Mouse (Mus musculus) heart, adult 8-10 months (tissue): Measurements from ENCODE around the gene Kctd21. TPM values are rescaled to one million over a fixed set of nuclear protein-coding genes. Genes with fewer than 3 reads are reported as not detected.

Experiments used
- DNase-seq: peaks from one replicate; pipeline ENCODE4 v3.0.0; 2022; ENCODE audit warnings: low spot score
- total RNA-seq, 4 experiments: library from RNA; stranded (reverse); gene quantifications; 2 replicates each; pipeline ENCODE4 v1.2.4; 2022

The Kctd21 gene
- total RNA-seq, 4 experiments from 2014 or later, result 3.0 to 5.0 (median 3.8) TPM

DNA sequence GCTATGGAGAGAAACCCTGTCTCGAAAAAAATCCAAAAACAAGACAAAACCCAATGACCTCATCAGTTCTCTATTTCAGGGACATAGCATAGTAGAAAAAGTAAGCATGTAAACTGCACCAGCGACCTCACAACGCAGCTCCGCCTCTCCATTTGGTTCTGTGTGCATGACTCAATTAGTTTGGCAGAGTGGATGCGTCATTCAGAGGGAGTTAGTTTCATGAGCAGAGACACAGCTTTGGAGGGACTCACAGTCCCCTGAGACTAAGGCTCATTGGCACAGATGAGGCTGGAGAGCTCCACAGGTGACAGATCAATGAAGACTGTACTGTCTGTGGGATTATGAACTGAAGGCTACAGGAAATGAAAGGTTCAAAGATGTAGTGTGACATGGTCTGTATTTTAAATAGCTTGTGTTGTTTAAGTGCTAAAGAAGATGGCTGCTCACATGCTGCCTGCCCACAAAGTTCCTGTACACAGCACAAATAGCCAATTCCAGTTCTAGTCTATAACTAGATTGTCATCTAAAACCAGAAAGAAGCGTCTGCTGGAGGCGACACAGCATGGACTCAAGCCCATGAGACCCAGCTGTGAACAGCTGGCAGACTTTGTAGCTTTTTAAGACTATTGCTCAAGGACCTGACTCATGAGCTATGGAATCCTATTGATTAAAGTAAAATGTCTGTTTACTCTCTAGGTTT, 54.1 kb downstream of the Kctd21 start:
- peak; percentile 48 for DNase-seq

DNA sequence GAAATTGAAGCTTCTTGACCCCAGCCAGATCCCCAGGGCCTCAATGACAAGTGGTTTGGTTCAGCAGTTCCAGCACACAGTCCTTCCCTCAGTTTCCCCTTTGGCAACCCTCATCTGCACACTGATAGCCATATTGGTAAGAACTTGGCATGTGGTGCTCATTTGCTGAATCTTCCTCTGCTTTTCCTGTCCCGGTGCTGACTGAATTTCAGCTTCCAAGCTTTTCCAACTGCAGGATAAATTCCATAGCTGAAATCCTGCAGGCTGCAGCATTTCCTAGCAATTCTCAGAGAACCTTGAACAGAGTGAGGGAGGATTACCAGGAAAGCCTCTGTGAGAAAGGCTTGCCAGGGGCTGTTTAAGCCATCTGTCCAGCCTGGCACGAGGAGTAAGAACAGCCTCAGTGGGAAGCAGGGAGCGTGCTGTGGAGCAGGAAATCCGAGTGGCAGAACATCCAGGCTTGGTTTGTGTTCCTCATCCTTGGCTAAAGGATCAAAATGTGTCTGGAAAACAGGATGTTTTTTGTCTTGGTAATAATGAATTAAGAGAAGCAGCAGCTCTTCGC, 54.8 kb downstream of the Kctd21 start:
- DNase-seq, result peak; percentile 62

DNA sequence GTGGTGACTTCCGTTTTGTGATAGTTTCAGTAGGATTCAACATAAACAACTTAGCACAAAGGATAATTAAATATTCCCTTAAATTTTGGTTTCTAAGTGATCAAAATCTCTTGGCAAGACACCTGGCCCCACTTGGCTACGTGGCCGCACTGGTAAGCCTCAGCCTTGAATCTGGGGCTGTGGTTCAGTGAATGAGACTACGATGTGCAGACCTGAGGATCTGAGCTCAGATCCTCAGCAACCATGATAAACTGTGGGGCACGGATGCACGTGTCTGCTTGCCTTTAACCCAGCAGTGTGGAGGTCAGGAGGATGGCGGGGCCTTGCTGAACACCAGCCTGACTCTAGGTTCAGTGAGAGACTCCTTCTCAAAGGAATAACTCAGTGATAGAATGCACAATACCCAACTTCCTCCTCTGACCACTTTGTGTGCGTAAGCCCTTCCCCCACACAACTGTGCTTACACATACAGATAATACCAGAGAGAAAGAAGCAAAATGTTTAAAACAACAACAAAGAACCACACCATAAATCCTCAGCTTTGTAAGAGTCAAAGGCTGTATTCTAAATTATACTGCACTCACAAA, 55.5 kb downstream of the Kctd21 start:
- DNase-seq, result no peak

DNA sequence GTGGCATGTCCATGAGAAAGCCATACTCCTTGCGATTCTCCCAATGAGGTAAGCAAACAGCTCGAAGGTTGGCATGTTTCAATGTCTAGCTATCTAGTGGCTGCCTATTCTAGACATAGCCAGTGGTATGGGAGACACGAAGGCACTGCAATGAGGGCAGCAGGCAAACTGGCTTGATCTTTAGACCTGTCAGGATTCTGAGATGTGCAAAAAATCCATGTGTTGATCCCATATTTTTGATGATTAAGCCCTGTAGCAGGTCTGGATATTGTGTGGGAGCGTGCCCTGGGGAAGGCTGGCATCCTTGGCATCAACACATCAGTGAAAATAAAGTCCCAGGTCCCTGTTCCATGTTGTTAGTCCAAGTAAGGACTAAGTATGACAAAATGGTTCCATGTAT, 56.4 kb downstream of the Kctd21 start:
- DNase-seq, result no peak

DNA sequence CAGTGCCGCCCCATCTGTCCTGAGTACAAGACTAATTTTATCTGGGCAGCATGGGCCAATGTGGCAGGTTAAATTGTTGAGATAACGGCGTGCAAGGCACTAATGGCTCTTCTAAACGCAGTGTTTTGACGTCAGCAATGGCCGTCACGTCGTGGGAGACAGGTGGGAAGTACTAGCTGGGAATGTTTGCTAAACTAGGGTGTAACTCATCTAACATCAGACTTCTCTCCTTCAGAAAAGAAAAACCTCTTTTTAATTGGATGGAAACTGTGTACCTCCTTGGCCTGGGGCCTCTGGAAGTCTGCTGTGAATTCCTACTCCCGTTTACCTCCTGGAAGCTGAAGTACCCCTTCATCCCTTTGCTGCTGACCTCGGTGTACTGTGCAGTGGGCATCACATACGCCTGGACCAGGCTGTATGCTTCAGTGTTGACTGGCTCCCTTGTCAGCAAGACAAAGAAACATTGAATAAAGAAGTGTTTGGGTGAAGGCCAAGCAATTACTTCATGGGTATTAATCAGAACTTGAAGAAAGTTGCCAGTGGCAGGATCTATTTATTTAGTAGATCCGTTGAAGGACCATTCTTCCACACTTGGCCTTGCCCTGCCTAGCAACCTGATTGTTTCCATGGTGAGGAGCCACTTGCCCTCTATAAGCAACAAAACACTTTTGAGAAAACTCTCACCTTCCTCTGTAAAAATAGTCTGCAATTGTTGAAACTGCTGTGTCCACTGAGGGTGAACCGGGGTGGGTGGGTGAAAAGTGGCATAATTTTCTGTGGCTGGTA, 59.4 kb downstream of the Kctd21 start:
- peak; percentile 33 for DNase-seq

DNA sequence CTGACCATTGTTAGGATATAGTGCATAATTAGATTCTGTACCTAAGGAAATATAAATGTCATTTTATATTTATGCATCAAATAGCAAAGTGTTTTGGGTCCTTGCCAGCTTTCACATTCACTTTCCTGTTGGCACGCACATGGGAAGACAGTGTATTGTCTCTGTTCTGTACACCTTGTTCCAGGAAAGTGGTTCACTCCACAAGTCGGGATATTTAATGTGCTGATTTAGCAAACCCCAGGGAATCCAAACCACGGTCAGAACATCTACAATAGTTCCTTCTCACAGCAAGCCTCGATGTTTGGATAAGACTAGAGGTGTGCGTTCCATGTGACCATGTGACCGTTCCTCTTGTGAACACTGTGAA, 59.9 kb downstream of the Kctd21 start:
- DNase-seq, result peak; percentile 70

DNA sequence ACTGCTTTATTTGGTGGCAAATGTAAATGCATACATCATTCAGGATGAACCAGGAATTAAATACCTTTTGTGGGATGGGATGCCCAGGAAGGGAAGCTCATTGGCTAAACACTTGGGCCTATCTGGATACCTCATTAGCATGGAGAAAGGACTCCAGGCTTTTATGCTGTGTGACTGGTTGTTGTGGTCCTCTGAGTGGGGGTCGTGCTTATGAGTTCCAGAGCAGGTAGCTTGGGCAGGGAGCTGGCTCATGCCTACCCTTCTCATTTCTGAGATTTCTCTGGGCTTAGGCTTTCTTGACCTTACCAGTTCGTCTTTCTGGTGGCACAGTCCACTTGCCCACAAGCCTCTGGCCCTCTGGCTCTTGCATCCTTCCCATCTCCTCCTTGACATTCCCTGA, 62.2 kb downstream of the Kctd21 start:
- DNase-seq, result no peak

DNA sequence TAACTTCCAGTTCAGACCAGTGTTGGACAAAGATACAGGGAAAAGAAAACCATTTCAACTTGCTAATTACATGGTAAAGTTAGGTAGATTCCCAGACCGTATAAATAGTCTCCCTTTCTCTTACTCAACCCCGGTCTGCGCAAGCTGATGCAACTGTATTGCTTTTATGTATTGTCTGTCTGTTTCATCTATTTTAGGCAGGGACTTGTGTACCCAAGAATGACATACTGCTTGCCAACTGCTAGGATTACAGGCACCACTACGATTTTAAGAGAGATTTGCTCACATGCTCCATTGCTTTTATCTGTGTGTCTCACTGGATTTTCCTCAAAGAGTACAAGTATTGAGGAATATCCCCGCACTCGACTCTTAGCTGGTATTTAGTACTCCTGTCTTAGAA, 66.8 kb downstream of the Kctd21 start:
- DNase-seq, result no peak

Other genes with a start within 250 kb of the Kctd21 start
- gene Usp35, start 307 bp upstream of the Kctd21 start, total RNA-seq, result 1 to 10 TPM in 2 of 4 experiments, under 1 TPM in 2; 0.72 to 1.0 (median 0.86) TPM
- 1 to 10 TPM; 4.8 to 5.3 (median 4.9) TPM for gene Alg8, start 39.3 kb downstream of the Kctd21 start, total RNA-seq
- 100 to 1,000 TPM; 498 to 518 (median 508) TPM for gene Ndufc2, start 67.7 kb downstream of the Kctd21 start, total RNA-seq
- 10 to 100 TPM; 51.1 to 70.8 (median 68.7) TPM for gene Thrsp, start 85.4 kb downstream of the Kctd21 start, total RNA-seq
- gene Kctd14, start 119.0 kb downstream of the Kctd21 start, total RNA-seq, result under 1 TPM; 0.28 to 0.60 (median 0.49) TPM
- 10 to 100 TPM; 46.8 to 73.9 (median 67.8) TPM for gene Ints4, start 148.6 kb downstream of the Kctd21 start, total RNA-seq
- gene Aamdc, start 247.2 kb downstream of the Kctd21 start, total RNA-seq, result 10 to 100 TPM; 60.2 to 71.0 (median 63.5) TPM
- gene Rsf1, start 247.6 kb downstream of the Kctd21 start, total RNA-seq, result 10 to 100 TPM; 13.5 to 16.9 (median 15.0) TPM